Mouse (Mus musculus): Measurements from ENCODE around the gene Ostn.

The Ostn gene

GRCm38 (mm10) chr16:27387634-27388611, 80.6 kb downstream of the Ostn start:
- DNase-seq (ENCODE audit: low spot score) = peak; percentile 96

GRCm38 (mm10) chr16:27388761-27389451, 81.6 kb downstream of the Ostn start, which contains the start of gene Ccdc50:
TSS of gene Ccdc50 (plus strand) at chr16:27388869.
- DNase-seq (ENCODE audit: low spot score) = peak; percentile 86

- DNase-seq (ENCODE audit: low spot score) = peak; percentile 91
Measured at GRCm38 (mm10) chr16:27389534-27390282, 82.4 kb downstream of the Ostn start.

- no peak for DNase-seq (ENCODE audit: low spot score)
Measured at GRCm38 (mm10) chr16:27390306-27390705, 83.0 kb downstream of the Ostn start.

- no peak for DNase-seq (ENCODE audit: low spot score)
Measured at GRCm38 (mm10) chr16:27391845-27392244, 84.6 kb downstream of the Ostn start.

GRCm38 (mm10) chr16:27395251-27396037, 88.2 kb downstream of the Ostn start:
- no peak for DNase-seq (ENCODE audit: low spot score)

- DNase-seq (ENCODE audit: low spot score) = no peak
Measured at GRCm38 (mm10) chr16:27396951-27397350, 89.7 kb downstream of the Ostn start.

- DNase-seq (ENCODE audit: low spot score) = no peak
Measured at GRCm38 (mm10) chr16:27399026-27399718, 91.9 kb downstream of the Ostn start.

GRCm38 (mm10) chr16:27399719-27400253, 92.5 kb downstream of the Ostn start:
- DNase-seq (ENCODE audit: low spot score) = no peak
